Mouse (Mus musculus) limb, embryonic 11.5 days (tissue): ENCODE measurements around the gene Smarca5. TPM values are rescaled to one million over a fixed set of nuclear protein-coding genes. Genes with fewer than 3 reads are reported as not detected.

Experiments used
- polyA plus RNA-seq: library from polyadenylated mRNA; unstranded; fragments of >200 nt; fragmentation: Nextera tagmentation; extraction: Ambion mirVana; gene quantifications from 2 replicates; pipeline ENCODE4 v1.2.1, GENCODE M21; 2014

The Smarca5 gene
- polyA plus RNA-seq, 1 experiment from 2014 or later: 129 TPM

Other genes with a start within 250 kb of the Smarca5 start
- gene Gypa, start 245.7 kb downstream of the Smarca5 start, polyA plus RNA-seq: 10.2 and 11.6 TPM in 2 replicates
- gene Frem3, start 128.4 kb downstream of the Smarca5 start, polyA plus RNA-seq: 0.04 and 0.09 TPM in 2 replicates
- gene Gab1, start 141.0 kb upstream of the Smarca5 start, polyA plus RNA-seq: 22.2 and 22.4 TPM in 2 replicates